Mouse (Mus musculus) MEL (cell line): ENCODE data around the gene Synj1.

Source experiments
- CTCF ChIP-seq, 3 experiments: IDR thresholded peaks in 2 of 3; conservative IDR thresholded peaks in 1 of 3; 2 replicates each; pipeline ENCODE4 v1.5.1; 2011 to 2012; ENCODE audit warnings: low read length in 3 of 3, low read depth in 2 of 3, mild to moderate bottlenecking in 2 of 3, improper control_type of control experiment in 1 of 3, inconsistent platforms in 1 of 3, mixed read lengths in 1 of 3, moderate library complexity in 1 of 3; ENCODE audit not compliant: control insufficient read depth in 1 of 3, insufficient read depth in 1 of 3, poor library complexity in 1 of 3, severe bottlenecking in 1 of 3
- EP300 ChIP-seq, 2 experiments: IDR thresholded peaks; 2 replicates each; pipeline ENCODE4 v1.6.1; 2011; ENCODE audit warnings: improper control_type of control experiment in 2 of 2, low read length in 2 of 2, low read depth in 1 of 2, mild to moderate bottlenecking in 1 of 2
- MAFK ChIP-seq: IDR thresholded peaks from 2 replicates; pipeline ENCODE4 v1.6.1; 2011; ENCODE audit warnings: low read depth, mild to moderate bottlenecking, low read length, improper control_type of control experiment, borderline replicate concordance
- MAZ ChIP-seq: IDR thresholded peaks from 2 replicates; pipeline ENCODE4 v1.6.1; 2012; ENCODE audit warnings: low read depth, mild to moderate bottlenecking, inconsistent platforms, low read length, improper control_type of control experiment
- SIN3A ChIP-seq: IDR thresholded peaks from 2 replicates; pipeline ENCODE4 v1.6.1; 2012; ENCODE audit warnings: low read length, improper control_type of control experiment, inconsistent platforms

- TF ChIP-seq EP300 (IDR thresholded peaks at IDR 0.05; ENCODE audit: low read depth in 1 of 2, low read length in 2 of 2) = no peak
- no peak for TF ChIP-seq CTCF (IDR thresholded peaks at IDR 0.05 in 2 of 3, conservative IDR thresholded peaks at IDR 0.05 in 1 of 3; ENCODE audit: control insufficient read depth in 1 of 3, insufficient read depth in 1 of 3, low read depth in 2 of 3, low read length in 3 of 3, poor library complexity in 1 of 3, severe bottlenecking in 1 of 3)
- no peak for TF ChIP-seq SIN3A
- TF ChIP-seq MAFK = no peak
- TF ChIP-seq MAZ = no peak
Measured at GRCm38 (mm10) chr16:91019476-91019875, 8.4 kb upstream of the Synj1 start.
